8 mouse cellular contexts compared by ENCODE assay signal in the genomic region with DNA sequence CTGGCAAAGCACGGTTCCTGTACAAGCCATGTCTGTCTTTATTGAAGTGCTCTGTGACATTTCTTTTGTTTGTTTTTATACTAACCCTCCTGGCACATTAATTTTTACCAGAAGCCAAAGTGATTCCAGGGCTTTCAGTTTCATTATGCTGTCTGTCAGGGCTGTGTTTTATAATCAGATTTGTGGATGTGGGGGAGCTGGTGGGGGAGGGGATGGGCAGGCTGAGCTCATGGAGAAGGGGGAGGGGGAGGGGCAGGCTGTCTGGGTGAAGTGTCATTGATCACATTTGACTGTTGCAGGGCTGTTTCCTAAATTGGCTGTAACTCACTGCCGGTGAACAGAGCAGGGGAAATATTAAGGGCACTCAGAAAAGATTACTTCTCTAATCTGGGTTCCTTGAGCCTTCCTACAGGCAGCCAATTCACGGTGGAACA.
A peak's percentile ranks its signal among the peaks of the same experiment; 100 is the strongest.
DNase-seq lines count a peak whose midpoint lies in the region; ATAC-seq and TF ChIP-seq lines count a peak whose summit lies in the region.

No protein-coding gene starts in this region.

- no peak for TF ChIP-seq CTCF in bone marrow macrophage, adult 2 months (IDR thresholded peaks at IDR 0.05; ENCODE audit: low read depth, low read length)

- peak; percentile 29 for DNase-seq in left cerebral cortex, postnatal 4 days
- DNase-seq in left cerebral cortex, adult 8-10 months (ENCODE audit: low spot score in 2 of 2): no peak
- DNase-seq in frontal cortex, postnatal 14 days (ENCODE audit: low spot score in 2 of 2): no peak
- DNase-seq in thymus, postnatal 0 days (ENCODE audit: low spot score): no peak
- no peak for DNase-seq in layer of hippocampus, postnatal 10 days (ENCODE audit: low spot score in 2 of 2)

- H3K9me3 ChIP-seq in heart, embryonic 14.5 days (ENCODE audit: control insufficient read depth, low read length): no peaks in the 10 kb centered on the region
- H3K9me3 ChIP-seq in midbrain, embryonic 15.5 days: no peaks in the 10 kb centered on the region

- H3K36me3 ChIP-seq in heart, embryonic 14.5 days (ENCODE audit: control insufficient read depth, insufficient read depth, low read length): peaks cover 13% of the 10 kb centered on the region
- no peaks in the 10 kb centered on the region for H3K36me3 ChIP-seq in midbrain, embryonic 15.5 days (replicated peaks)

- H3K4me2 ChIP-seq in heart, embryonic 14.5 days (ENCODE audit: low read length): 0 out of 2 replicates have a peak overlapping the region, but pooled peaks have one; percentile 0
- no peak overlapping the region for H3K4me2 ChIP-seq in midbrain, embryonic 15.5 days

- peak overlapping the region; percentile 32 for H3K4me3 ChIP-seq in bone marrow macrophage, adult 2 months (ENCODE audit: insufficient read depth, low read length)
- no peak overlapping the region for H3K4me3 ChIP-seq in heart, embryonic 14.5 days (ENCODE audit: control insufficient read depth in 1 of 2, insufficient read depth in 1 of 2, low read depth in 1 of 2, low read length in 2 of 2)
- no peak overlapping the region for H3K4me3 ChIP-seq in midbrain, embryonic 15.5 days

- H3K27me3 ChIP-seq in heart, embryonic 14.5 days (ENCODE audit: control insufficient read depth, insufficient read depth, low read length): no peaks in the 10 kb centered on the region
- H3K27me3 ChIP-seq in midbrain, embryonic 15.5 days (replicated peaks): no peaks in the 10 kb centered on the region

- peaks cover 24% of the 10 kb centered on the region for H3K4me1 ChIP-seq in bone marrow macrophage, adult 2 months (ENCODE audit: control insufficient read depth, insufficient read depth, low read length)
- H3K4me1 ChIP-seq in heart, embryonic 14.5 days (ENCODE audit: control insufficient read depth in 2 of 2, insufficient read depth in 2 of 2, low read length in 2 of 2): peaks cover 4 to 6% of the 10 kb centered on the region in 2 experiments; a peak in 3 of 4 replicates
- H3K4me1 ChIP-seq in midbrain, embryonic 15.5 days: peaks cover 11% of the 10 kb centered on the region

- intact Hi-C loops in left cerebral cortex, postnatal 4 days (cut with DNase I): no loop called here

- 34% methylated on average over 3 of the region's 3 CpGs for WGBS in heart, embryonic 14.5 days
- 15% methylated on average over 3 of the region's 3 CpGs for WGBS in midbrain, embryonic 15.5 days

- ATAC-seq in heart, embryonic 14.5 days (ENCODE audit: insufficient number of reproducible peaks, insufficient read depth, low FRiP score, low read depth): no peak
- peak; percentile 62 for ATAC-seq in midbrain, embryonic 15.5 days (replicated peaks)

- no peak overlapping the region for H3K9ac ChIP-seq in heart, embryonic 14.5 days (ENCODE audit: low read length)
- no peak overlapping the region for H3K9ac ChIP-seq in midbrain, embryonic 15.5 days

- peak overlapping the region; percentile 79 for H3K27ac ChIP-seq in bone marrow macrophage, adult 2 months (ENCODE audit: insufficient read depth, low read depth, low read length)
- no peak overlapping the region; a peak in 1 of 4 replicates for H3K27ac ChIP-seq in heart, embryonic 14.5 days (replicated peaks in 1 of 2; ENCODE audit: control insufficient read depth in 1 of 2, insufficient read depth in 1 of 2, low read depth in 2 of 2, low read length in 2 of 2)
- peak overlapping the region; percentile 34 for H3K27ac ChIP-seq in midbrain, embryonic 15.5 days

- no peak for TF ChIP-seq POLR2A in bone marrow macrophage, adult 2 months (IDR thresholded peaks at IDR 0.05; ENCODE audit: borderline replicate concordance, low read depth, low read length)

Comparison
In these comparisons a context has a peak if more than half of its experiments do, and no peak if none do; other contexts are left out.
1. H3K27ac ChIP-seq: peak in bone marrow macrophage, adult 2 months (single experiment) and midbrain, embryonic 15.5 days (single experiment); none in heart, embryonic 14.5 days (0 of 2).